Comparison of ENCODE assay signal across 8 mouse cellular contexts in genomic region chr2:30440701-30441517, GRCm38 (mm10). TPM values are rescaled to one million over a fixed set of nuclear protein-coding genes. Genes with fewer than 3 reads are reported as not detected.
DNase-seq lines count a peak whose midpoint lies in the region; ATAC-seq and TF ChIP-seq lines count a peak whose summit lies in the region.

No protein-coding gene starts in this region.

- H3K27ac ChIP-seq in bone marrow, adult 2 months (ENCODE audit: control insufficient read depth, insufficient read depth, low read depth, low read length, poor library complexity), result peak overlapping the region; percentile 81
- peak overlapping the region; percentile 99 for H3K27ac ChIP-seq in embryonic fibroblast, embryonic 13.5 days (ENCODE audit: insufficient read depth, low read length)
- peak overlapping the region; percentile 100 for H3K27ac ChIP-seq in heart, embryonic 12.5 days (ENCODE audit: poor library complexity, severe bottlenecking)
- H3K27ac ChIP-seq in kidney, embryonic 15.5 days, result peak overlapping the region; percentile 100
- peak overlapping the region; percentile 96 for H3K27ac ChIP-seq in liver, embryonic 11.5 days (ENCODE audit: low read depth, low read length)
- H3K27ac ChIP-seq in stomach, embryonic 15.5 days, result peak overlapping the region; percentile 99

- H3ac ChIP-seq in myocyte (ENCODE audit: control insufficient read depth, insufficient read length), result no peak overlapping the region

- H3K36me3 ChIP-seq in heart, embryonic 12.5 days, result peaks cover 51% of the 10 kb centered on the region
- peaks cover 66% of the 10 kb centered on the region for H3K36me3 ChIP-seq in kidney, embryonic 15.5 days
- H3K36me3 ChIP-seq in liver, embryonic 11.5 days (ENCODE audit: control insufficient read depth, insufficient read depth, low read length), result peaks cover 50% of the 10 kb centered on the region
- H3K36me3 ChIP-seq in myocyte (ENCODE audit: control insufficient read depth, insufficient read depth), result peaks cover 5% of the 10 kb centered on the region
- H3K36me3 ChIP-seq in stomach, embryonic 15.5 days, result peaks cover 26% of the 10 kb centered on the region

- ATAC-seq in heart, embryonic 12.5 days (ENCODE audit: insufficient number of reproducible peaks, low FRiP score), result peak; percentile 52
- ATAC-seq in kidney, embryonic 15.5 days (replicated peaks; ENCODE audit: low FRiP score), result peak; percentile 40
- ATAC-seq in liver, embryonic 11.5 days (replicated peaks; ENCODE audit: low FRiP score), result no peak; the same call in 1 of the 2 replicates
- ATAC-seq in stomach, embryonic 15.5 days (ENCODE audit: insufficient read depth, low FRiP score, low read depth), result peak; percentile 39

- H3K4me3 ChIP-seq in bone marrow, adult 2 months (replicated peaks; ENCODE audit: control insufficient read depth, low read depth, low read length), result no peak overlapping the region
- no peak overlapping the region for H3K4me3 ChIP-seq in embryonic fibroblast, embryonic 13.5 days (ENCODE audit: insufficient read depth, low read length)
- peak overlapping the region; percentile 4; the same call in 1 of the 2 replicates for H3K4me3 ChIP-seq in heart, embryonic 12.5 days
- peak overlapping the region; percentile 16 for H3K4me3 ChIP-seq in kidney, embryonic 15.5 days (replicated peaks)
- H3K4me3 ChIP-seq in liver, embryonic 11.5 days (ENCODE audit: low read depth, low read length), result no peak overlapping the region
- peak overlapping the region; percentile 19 for H3K4me3 ChIP-seq in myocyte
- peak overlapping the region; percentile 18 for H3K4me3 ChIP-seq in stomach, embryonic 15.5 days (replicated peaks)

- peak; percentile 90 for DNase-seq in CD4-positive, CD25-positive, alpha-beta regulatory T cell, adult 2 months (ENCODE audit: low read depth, low spot score)
- DNase-seq in liver, embryonic 11.5 days (ENCODE audit: low spot score), result peak; percentile 57

- peak; percentile 55 for TF ChIP-seq CTCF in bone marrow, adult 2 months (IDR thresholded peaks at IDR 0.05; ENCODE audit: control insufficient read depth, insufficient read depth, low read length)
- no peak for TF ChIP-seq CTCF in embryonic fibroblast, embryonic 13.5 days (IDR thresholded peaks at IDR 0.05; ENCODE audit: borderline replicate concordance, insufficient read depth, low read length)

- peak overlapping the region; percentile 74 for H3K4me2 ChIP-seq in heart, embryonic 12.5 days
- peak overlapping the region; percentile 60 for H3K4me2 ChIP-seq in kidney, embryonic 15.5 days
- H3K4me2 ChIP-seq in liver, embryonic 11.5 days, result peak overlapping the region; percentile 6
- peak overlapping the region; percentile 99 for H3K4me2 ChIP-seq in myocyte (ENCODE audit: low read depth)
- H3K4me2 ChIP-seq in stomach, embryonic 15.5 days, result peak overlapping the region; percentile 62

- H3K9me3 ChIP-seq in heart, embryonic 12.5 days (replicated peaks), result no peaks in the 10 kb centered on the region
- no peaks in the 10 kb centered on the region for H3K9me3 ChIP-seq in kidney, embryonic 15.5 days (replicated peaks)
- H3K9me3 ChIP-seq in liver, embryonic 11.5 days (ENCODE audit: control insufficient read depth, low read length), result no peaks in the 10 kb centered on the region
- H3K9me3 ChIP-seq in stomach, embryonic 15.5 days, result no peaks in the 10 kb centered on the region

- WGBS in bone marrow, adult 2 months, result 19% methylated on average over 12 of the region's 12 CpGs
- 7% methylated on average over 12 of the region's 12 CpGs for WGBS in heart, embryonic 12.5 days
- WGBS in kidney, embryonic 15.5 days, result 5% methylated on average over 12 of the region's 12 CpGs
- WGBS in liver, embryonic 11.5 days, result 22% methylated on average over 12 of the region's 12 CpGs
- WGBS in stomach, embryonic 15.5 days, result 7% methylated on average over 12 of the region's 12 CpGs

- peaks cover 4% of the 10 kb centered on the region for H3K79me2 ChIP-seq in myocyte (ENCODE audit: control insufficient read depth, insufficient read depth)

- 0 out of 2 replicates have a peak, but pooled peaks have one; percentile 13 for TF ChIP-seq POLR2A in bone marrow, adult 2 months (IDR thresholded peaks at IDR 0.05; ENCODE audit: borderline replicate concordance, control insufficient read depth, low read depth, low read length)
- TF ChIP-seq POLR2A in embryonic fibroblast, embryonic 13.5 days (IDR thresholded peaks at IDR 0.05; ENCODE audit: low read depth, low read length), result peak; percentile 68
- peak; percentile 72 for TF ChIP-seq POLR2A in myocyte (IDR thresholded peaks at IDR 0.05; ENCODE audit: insufficient read length, low read depth)

- no peaks in the 10 kb centered on the region for H3K27me3 ChIP-seq in heart, embryonic 12.5 days (replicated peaks)
- H3K27me3 ChIP-seq in kidney, embryonic 15.5 days, result no peaks in the 10 kb centered on the region
- H3K27me3 ChIP-seq in liver, embryonic 11.5 days (replicated peaks; ENCODE audit: control insufficient read depth, insufficient read depth, low read length), result no peaks in the 10 kb centered on the region
- no peaks in the 10 kb centered on the region for H3K27me3 ChIP-seq in myocyte (ENCODE audit: control insufficient read depth, insufficient read depth, insufficient read length)
- H3K27me3 ChIP-seq in stomach, embryonic 15.5 days (replicated peaks), result no peaks in the 10 kb centered on the region

- peaks cover 6% of the 10 kb centered on the region for H3K4me1 ChIP-seq in bone marrow, adult 2 months (ENCODE audit: control insufficient read depth, insufficient read depth, low read length)
- H3K4me1 ChIP-seq in embryonic fibroblast, embryonic 13.5 days (ENCODE audit: control insufficient read depth, insufficient read depth, low read length), result peaks cover 45% of the 10 kb centered on the region
- H3K4me1 ChIP-seq in heart, embryonic 12.5 days (replicated peaks), result peaks cover 71% of the 10 kb centered on the region
- H3K4me1 ChIP-seq in kidney, embryonic 15.5 days, result peaks cover 73% of the 10 kb centered on the region
- H3K4me1 ChIP-seq in liver, embryonic 11.5 days (replicated peaks; ENCODE audit: control insufficient read depth, insufficient read depth, low read length), result peaks cover 58% of the 10 kb centered on the region
- peaks cover 64% of the 10 kb centered on the region for H3K4me1 ChIP-seq in stomach, embryonic 15.5 days

- H3K9ac ChIP-seq in heart, embryonic 12.5 days, result peak overlapping the region; percentile 84
- H3K9ac ChIP-seq in kidney, embryonic 15.5 days, result peak overlapping the region; percentile 45
- peak overlapping the region; percentile 9; the same call in 1 of the 2 replicates for H3K9ac ChIP-seq in liver, embryonic 11.5 days (ENCODE audit: low read depth, low read length)
- H3K9ac ChIP-seq in stomach, embryonic 15.5 days, result no peak overlapping the region; the same call in 1 of the 2 replicates

TF ChIP-seq in myocyte, 11 proteins besides CTCF, POLR2A, EP300 and RAD21:
- TF ChIP-seq POLR2AphosphoS2 (IDR thresholded peaks at IDR 0.05; ENCODE audit: insufficient read length, low read depth) (peak; percentile 63), TCF3 (IDR thresholded peaks at IDR 0.05; ENCODE audit: insufficient read length, low read depth) (no peak), SRF (IDR thresholded peaks at IDR 0.05; ENCODE audit: control insufficient read depth, insufficient read length, low read depth) (peak; percentile 51)

RNA-seq across cellular contexts. Expression of gene Ptpa, which starts 25.1 kb away (rescaled TPM):
- 199 and 273 TPM in 2 replicates for polyA plus RNA-seq in bone marrow, adult 2 months (2011; ENCODE audit: insufficient read depth, insufficient read length, low replicate concordance, missing spikeins)
- polyA plus RNA-seq in embryonic fibroblast, embryonic 13.5 days (2011; ENCODE audit: insufficient read length, low read depth, missing spikeins), result 126 and 137 TPM in 2 replicates
- polyA plus RNA-seq in heart, embryonic 12.5 days (2016; fragmentation: Nextera tagmentation; extraction: Ambion mirVana), result 107 and 115 TPM in 2 replicates
- polyA plus RNA-seq in kidney, embryonic 15.5 days (2015; fragmentation: Nextera tagmentation; extraction: Ambion mirVana), result 162 and 175 TPM in 2 replicates
- polyA plus RNA-seq in liver, embryonic 11.5 days (2014; fragmentation: Nextera tagmentation; extraction: Ambion mirVana), result 124 and 135 TPM in 2 replicates
- 151 TPM for polyA plus RNA-seq in myocyte (2012; fragmentation: generic; extraction: Trizol)
- 128 and 137 TPM in 2 replicates for polyA plus RNA-seq in stomach, embryonic 15.5 days (2015; fragmentation: Nextera tagmentation; extraction: Ambion mirVana)

RNA-seq across cellular contexts. Expression of gene Crat, which starts 25.3 kb away (rescaled TPM):
- polyA plus RNA-seq in bone marrow, adult 2 months (2011; ENCODE audit: insufficient read depth, insufficient read length, low replicate concordance, missing spikeins), result 28.6 and 37.9 TPM in 2 replicates
- 22.3 and 29.1 TPM in 2 replicates for polyA plus RNA-seq in embryonic fibroblast, embryonic 13.5 days (2011; ENCODE audit: insufficient read length, low read depth, missing spikeins)
- polyA plus RNA-seq in heart, embryonic 12.5 days (2016; fragmentation: Nextera tagmentation; extraction: Ambion mirVana), result 67.9 and 74.2 TPM in 2 replicates
- polyA plus RNA-seq in kidney, embryonic 15.5 days (2015; fragmentation: Nextera tagmentation; extraction: Ambion mirVana), result 27.2 and 30.9 TPM in 2 replicates
- polyA plus RNA-seq in liver, embryonic 11.5 days (2014; fragmentation: Nextera tagmentation; extraction: Ambion mirVana), result 26.1 and 38.3 TPM in 2 replicates
- polyA plus RNA-seq in myocyte (2012; fragmentation: generic; extraction: Trizol), result 42.2 TPM
- 22.2 and 24.2 TPM in 2 replicates for polyA plus RNA-seq in stomach, embryonic 15.5 days (2015; fragmentation: Nextera tagmentation; extraction: Ambion mirVana)

RNA-seq across cellular contexts. Expression of gene Ier5l, which starts 33.1 kb away (rescaled TPM):
- 0.84 and 1.1 TPM in 2 replicates for polyA plus RNA-seq in bone marrow, adult 2 months (2011; ENCODE audit: insufficient read depth, insufficient read length, low replicate concordance, missing spikeins)
- polyA plus RNA-seq in embryonic fibroblast, embryonic 13.5 days (2011; ENCODE audit: insufficient read length, low read depth, missing spikeins), result 17.1 and 18.1 TPM in 2 replicates
- 1.7 and 2.0 TPM in 2 replicates for polyA plus RNA-seq in heart, embryonic 12.5 days (2016; fragmentation: Nextera tagmentation; extraction: Ambion mirVana)
- 3.3 and 3.5 TPM in 2 replicates for polyA plus RNA-seq in kidney, embryonic 15.5 days (2015; fragmentation: Nextera tagmentation; extraction: Ambion mirVana)
- 1.2 TPM in 2 replicates for polyA plus RNA-seq in liver, embryonic 11.5 days (2014; fragmentation: Nextera tagmentation; extraction: Ambion mirVana)
- 20.5 TPM for polyA plus RNA-seq in myocyte (2012; fragmentation: generic; extraction: Trizol)
- polyA plus RNA-seq in stomach, embryonic 15.5 days (2015; fragmentation: Nextera tagmentation; extraction: Ambion mirVana), result 3.2 and 3.3 TPM in 2 replicates

RNA-seq across cellular contexts. Expression of gene Dolpp1, which starts 48.9 kb away (rescaled TPM):
- 30.0 and 40.3 TPM in 2 replicates for polyA plus RNA-seq in bone marrow, adult 2 months (2011; ENCODE audit: insufficient read depth, insufficient read length, low replicate concordance, missing spikeins)
- 26.6 and 33.8 TPM in 2 replicates for polyA plus RNA-seq in embryonic fibroblast, embryonic 13.5 days (2011; ENCODE audit: insufficient read length, low read depth, missing spikeins)
- polyA plus RNA-seq in heart, embryonic 12.5 days (2016; fragmentation: Nextera tagmentation; extraction: Ambion mirVana), result 21.9 and 22.2 TPM in 2 replicates
- 36.9 and 37.7 TPM in 2 replicates for polyA plus RNA-seq in kidney, embryonic 15.5 days (2015; fragmentation: Nextera tagmentation; extraction: Ambion mirVana)
- polyA plus RNA-seq in liver, embryonic 11.5 days (2014; fragmentation: Nextera tagmentation; extraction: Ambion mirVana), result 37.6 and 39.9 TPM in 2 replicates
- 15.7 TPM for polyA plus RNA-seq in myocyte (2012; fragmentation: generic; extraction: Trizol)
- polyA plus RNA-seq in stomach, embryonic 15.5 days (2015; fragmentation: Nextera tagmentation; extraction: Ambion mirVana), result 42.5 and 45.5 TPM in 2 replicates

Comparison
In these comparisons a context has a peak if more than half of its experiments do, and no peak if none do; other contexts are left out.
1. H3K4me3 ChIP-seq: peak in heart, embryonic 12.5 days (single experiment), kidney, embryonic 15.5 days (single experiment), myocyte (single experiment) and stomach, embryonic 15.5 days (single experiment); none in bone marrow, adult 2 months (single experiment), embryonic fibroblast, embryonic 13.5 days (single experiment) and liver, embryonic 11.5 days (single experiment).
2. POLR2A ChIP-seq: peak in every context shown above with its lines; median percentile 72 in myocyte; 68 in embryonic fibroblast, embryonic 13.5 days; 13 in bone marrow, adult 2 months.
3. H3K4me2 ChIP-seq: peak in every context shown above with its lines; median percentile 99 in myocyte; 74 in heart, embryonic 12.5 days; 62 in stomach, embryonic 15.5 days; 60 in kidney, embryonic 15.5 days; 6 in liver, embryonic 11.5 days.
4. Peak in every context shown above with its lines, with median percentiles within 50 percentile points of each other: H3K27ac ChIP-seq.